Mouse (Mus musculus) forebrain, embryonic 15.5 days (tissue): ENCODE data around the gene Togaram2. TPM values are rescaled to one million over a fixed set of nuclear protein-coding genes. Genes with fewer than 3 reads are reported as not detected.

ENCODE experiments used
- ATAC-seq: fragments of 200-750 bp; cut with Nextera tagmentation; replicated peaks from 2 replicates; pipeline ENCODE4 v1.8.0; 2017; ENCODE audit warnings: mild to moderate bottlenecking, moderate TSS enrichment, moderate library complexity
- H3K27ac ChIP-seq: fragments of 300-500 bp; sonication (generic); replicated peaks from 2 replicates; pipeline ENCODE4 v1.5.1; 2015; ENCODE audit warnings: mild to moderate bottlenecking, inconsistent platforms
- H3K27me3 ChIP-seq: fragments of 300-500 bp; sonication (generic); 2 replicates; pipeline ENCODE4 v1.6.1; 2015; ENCODE audit warnings: inconsistent platforms
- H3K36me3 ChIP-seq: fragments of 300-500 bp; sonication (generic); 2 replicates; pipeline ENCODE4 v1.6.1; 2015; ENCODE audit warnings: mild to moderate bottlenecking, inconsistent platforms
- H3K4me1 ChIP-seq: fragments of 300-500 bp; sonication (generic); 2 replicates; pipeline ENCODE4 v1.6.1; 2015; ENCODE audit warnings: inconsistent platforms
- H3K4me2 ChIP-seq: fragments of 300-500 bp; sonication (generic); replicated peaks from 2 replicates; pipeline ENCODE4 v1.6.1; 2015; ENCODE audit warnings: mild to moderate bottlenecking, inconsistent platforms
- H3K4me3 ChIP-seq: fragments of 300-500 bp; sonication (generic); 2 replicates; pipeline ENCODE4 v1.5.1; 2015; ENCODE audit warnings: mild to moderate bottlenecking, inconsistent platforms
- H3K9ac ChIP-seq: fragments of 300-500 bp; sonication (generic); replicated peaks from 2 replicates; pipeline ENCODE4 v1.6.1; 2015; ENCODE audit warnings: mild to moderate bottlenecking, inconsistent platforms
- H3K9me3 ChIP-seq: fragments of 300-500 bp; sonication (generic); 2 replicates; pipeline ENCODE4 v1.6.1; 2016; ENCODE audit warnings: inconsistent platforms
- WGBS: fragments of 180-500 bp; shearing (Covaris S2); methylation state at CpG from one replicate; pipeline ENCODE4 v1.1.7; 2015; ENCODE audit warnings: mixed read lengths; 5-methylcytosine and 5-hydroxymethylcytosine counted together
- polyA plus RNA-seq: library from polyadenylated mRNA; unstranded; fragments of >200 nt; fragmentation: Nextera tagmentation; extraction: Ambion mirVana; gene quantifications from 2 replicates; pipeline ENCODE4 v1.2.1, GENCODE M21; 2015

Gene Togaram2
- polyA plus RNA-seq, 1 experiment from 2014 or later = 0.79 TPM

- Histone ChIP-seq H3K27ac (no peak overlapping the region), H3K4me1 (no peaks in the 10 kb centered on the region), H3K4me2 (no peak overlapping the region), H3K9ac (no peak overlapping the region), H3K9me3 (no peaks in the 10 kb centered on the region), H3K4me3 (no peak overlapping the region), H3K27me3 (no peaks in the 10 kb centered on the region), H3K36me3 (no peaks in the 10 kb centered on the region)
- ATAC-seq = no peak
- WGBS = 90% methylated on average over 14 of the region's 14 CpGs
Observed at GRCm38 (mm10) chr17:71705550-71706480, 32.8 kb downstream of the Togaram2 start.

- 36% methylated on average over 4 of the region's 4 CpGs for WGBS
- H3K9me3 ChIP-seq = no peaks in the 10 kb centered on the region
- H3K9ac ChIP-seq = no peak overlapping the region
- no peak overlapping the region for H3K4me2 ChIP-seq
- no peaks in the 10 kb centered on the region for H3K27me3 ChIP-seq
- H3K4me1 ChIP-seq = no peaks in the 10 kb centered on the region
- no peaks in the 10 kb centered on the region for H3K36me3 ChIP-seq
- ATAC-seq = 0 out of 2 replicates have a peak, but pooled peaks have one; percentile 41
- H3K4me3 ChIP-seq = no peak overlapping the region
- H3K27ac ChIP-seq = no peak overlapping the region
Observed at GRCm38 (mm10) chr17:71707715-71708114, 34.7 kb downstream of the Togaram2 start.

GRCm38 (mm10) chr17:71712279-71712678 is 39.2 kb downstream of the Togaram2 start:
- Histone ChIP-seq H3K4me3 (no peak overlapping the region), H3K27ac (no peak overlapping the region), H3K9ac (no peak overlapping the region), H3K27me3 (no peaks in the 10 kb centered on the region), H3K4me1 (no peaks in the 10 kb centered on the region), H3K4me2 (no peak overlapping the region), H3K9me3 (no peaks in the 10 kb centered on the region), H3K36me3 (no peaks in the 10 kb centered on the region)
- ATAC-seq = no peak
- WGBS = 68% methylated on average over 6 of the region's 6 CpGs

GRCm38 (mm10) chr17:71715034-71715433 is 42.0 kb downstream of the Togaram2 start:
- H3K9ac ChIP-seq = no peak overlapping the region
- H3K27me3 ChIP-seq = no peaks in the 10 kb centered on the region
- no peak overlapping the region for H3K27ac ChIP-seq
- 85% methylated on average over 3 of the region's 3 CpGs for WGBS
- no peaks in the 10 kb centered on the region for H3K36me3 ChIP-seq
- no peaks in the 10 kb centered on the region for H3K9me3 ChIP-seq
- no peak for ATAC-seq
- H3K4me2 ChIP-seq = no peak overlapping the region
- no peaks in the 10 kb centered on the region for H3K4me1 ChIP-seq
- H3K4me3 ChIP-seq = no peak overlapping the region

- no peaks in the 10 kb centered on the region for H3K27me3 ChIP-seq
- no peaks in the 10 kb centered on the region for H3K4me1 ChIP-seq
- no peak for ATAC-seq
- H3K9me3 ChIP-seq = no peaks in the 10 kb centered on the region
- H3K4me3 ChIP-seq = no peak overlapping the region
- no peak overlapping the region for H3K27ac ChIP-seq
- 90% methylated on average over 8 of the region's 8 CpGs for WGBS
- H3K36me3 ChIP-seq = no peaks in the 10 kb centered on the region
- no peak overlapping the region for H3K9ac ChIP-seq
- H3K4me2 ChIP-seq = no peak overlapping the region
Observed at GRCm38 (mm10) chr17:71717881-71718625, 45.0 kb downstream of the Togaram2 start.

GRCm38 (mm10) chr17:71720434-71720833 is 47.4 kb downstream of the Togaram2 start:
- H3K27ac ChIP-seq = no peak overlapping the region
- H3K4me2 ChIP-seq = no peak overlapping the region
- H3K36me3 ChIP-seq = no peaks in the 10 kb centered on the region
- H3K4me3 ChIP-seq = no peak overlapping the region
- ATAC-seq = no peak
- no peaks in the 10 kb centered on the region for H3K4me1 ChIP-seq
- no peak overlapping the region for H3K9ac ChIP-seq
- H3K27me3 ChIP-seq = no peaks in the 10 kb centered on the region
- no peaks in the 10 kb centered on the region for H3K9me3 ChIP-seq

GRCm38 (mm10) chr17:71721019-71721418 is 48.0 kb downstream of the Togaram2 start:
- H3K4me2 ChIP-seq = no peak overlapping the region
- no peaks in the 10 kb centered on the region for H3K36me3 ChIP-seq
- ATAC-seq = no peak
- no peaks in the 10 kb centered on the region for H3K27me3 ChIP-seq
- H3K27ac ChIP-seq = no peak overlapping the region
- H3K4me1 ChIP-seq = no peaks in the 10 kb centered on the region
- H3K4me3 ChIP-seq = no peak overlapping the region
- H3K9me3 ChIP-seq = no peaks in the 10 kb centered on the region
- WGBS = 73% methylated on average over 3 of the region's 3 CpGs
- no peak overlapping the region for H3K9ac ChIP-seq

- no peaks in the 10 kb centered on the region for H3K27me3 ChIP-seq
- no peak overlapping the region for H3K27ac ChIP-seq
- 71% methylated on average over 2 of the region's 2 CpGs for WGBS
- H3K9me3 ChIP-seq = no peaks in the 10 kb centered on the region
- no peaks in the 10 kb centered on the region for H3K36me3 ChIP-seq
- no peak overlapping the region for H3K4me2 ChIP-seq
- H3K4me3 ChIP-seq = no peak overlapping the region
- no peaks in the 10 kb centered on the region for H3K4me1 ChIP-seq
- H3K9ac ChIP-seq = no peak overlapping the region
- no peak for ATAC-seq
Observed at GRCm38 (mm10) chr17:71730655-71731054, 57.6 kb downstream of the Togaram2 start.

- WGBS = 68% methylated on average over 3 of the region's 3 CpGs
- no peak for ATAC-seq
Observed at GRCm38 (mm10) chr17:71736442-71736841, 63.4 kb downstream of the Togaram2 start.

GRCm38 (mm10) chr17:71742156-71742555 is 69.1 kb downstream of the Togaram2 start:
- 89% methylated on average over 3 of the region's 3 CpGs for WGBS
- ATAC-seq = no peak

More at GRCm38 (mm10) chr17:71736442-71736841, 63.4 kb downstream of the Togaram2 start:
- no peak overlapping the region for H3K4me3 ChIP-seq
- H3K36me3 ChIP-seq = no peaks in the 10 kb centered on the region
- no peaks in the 10 kb centered on the region for H3K4me1 ChIP-seq
- H3K27me3 ChIP-seq = no peaks in the 10 kb centered on the region
- no peak overlapping the region for H3K27ac ChIP-seq
- H3K9me3 ChIP-seq = no peaks in the 10 kb centered on the region
- H3K9ac ChIP-seq = no peak overlapping the region
- no peak overlapping the region for H3K4me2 ChIP-seq

GRCm38 (mm10) chr17:71742935-71743334 is 69.9 kb downstream of the Togaram2 start:
- no peak for ATAC-seq
- Histone ChIP-seq H3K4me2 (no peak overlapping the region), H3K27ac (no peak overlapping the region), H3K36me3 (no peaks in the 10 kb centered on the region), H3K27me3 (no peaks in the 10 kb centered on the region), H3K9me3 (no peaks in the 10 kb centered on the region), H3K4me1 (0 out of 2 replicates have a peak, but pooled peaks cover 8% of the 10 kb centered on the region), H3K4me3 (no peak overlapping the region), H3K9ac (no peak overlapping the region)
- WGBS = 5% methylated on average over 5 of the region's 5 CpGs

More at GRCm38 (mm10) chr17:71742156-71742555, 69.1 kb downstream of the Togaram2 start:
- H3K4me2 ChIP-seq = no peak overlapping the region
- H3K4me3 ChIP-seq = no peak overlapping the region
- no peaks in the 10 kb centered on the region for H3K9me3 ChIP-seq
- 0 out of 2 replicates have a peak, but pooled peaks cover 8% of the 10 kb centered on the region for H3K4me1 ChIP-seq
- no peak overlapping the region for H3K9ac ChIP-seq
- H3K36me3 ChIP-seq = no peaks in the 10 kb centered on the region
- H3K27ac ChIP-seq = no peak overlapping the region
- H3K27me3 ChIP-seq = no peaks in the 10 kb centered on the region

GRCm38 (mm10) chr17:71746114-71746513 is 73.1 kb downstream of the Togaram2 start:
- Histone ChIP-seq H3K9ac (no peak overlapping the region), H3K27ac (no peak overlapping the region), H3K4me2 (no peak overlapping the region), H3K27me3 (no peaks in the 10 kb centered on the region), H3K9me3 (no peaks in the 10 kb centered on the region), H3K4me3 (no peak overlapping the region), H3K4me1 (0 out of 2 replicates have a peak, but pooled peaks cover 8% of the 10 kb centered on the region), H3K36me3 (no peaks in the 10 kb centered on the region)
- ATAC-seq = no peak
- 71% methylated on average over 9 of the region's 9 CpGs for WGBS
